Mouse (Mus musculus) induced T-regulatory cell, adult 2 months (primary cell): ENCODE results near the gene Cep295nl.
"Not testable (repeated sequence)": the region's sequence is repeated elsewhere in the genome, so short reads cannot be mapped to it uniquely, and the experiment has no call there.

ENCODE experiments used
- DNase-seq: peaks from one replicate; pipeline ENCODE4 v3.0.0-alpha.2; 2012; ENCODE audit warnings: low read depth

The Cep295nl gene

GRCm38 (mm10) chr11:118321500-118321899, 20.8 kb downstream of the Cep295nl start:
- no peak for DNase-seq

- peak; percentile 82 for DNase-seq
Observed at GRCm38 (mm10) chr11:118318678-118319077, 23.6 kb downstream of the Cep295nl start.

GRCm38 (mm10) chr11:118317129-118317528, 25.2 kb downstream of the Cep295nl start:
- DNase-seq = peak; percentile 80

GRCm38 (mm10) chr11:118316231-118316806, 26.0 kb downstream of the Cep295nl start:
- no peak for DNase-seq

- DNase-seq = no peak
Observed at GRCm38 (mm10) chr11:118312132-118312723, 30.1 kb downstream of the Cep295nl start.

- DNase-seq = not testable (repeated sequence)
Observed at GRCm38 (mm10) chr11:118307962-118308361, 34.3 kb downstream of the Cep295nl start.

- DNase-seq = not testable (repeated sequence)
Observed at GRCm38 (mm10) chr11:118303959-118304358, 38.3 kb downstream of the Cep295nl start.

GRCm38 (mm10) chr11:118298810-118299209, 43.5 kb downstream of the Cep295nl start:
- DNase-seq = no peak

GRCm38 (mm10) chr11:118297967-118298366, 44.3 kb downstream of the Cep295nl start:
- peak; percentile 43 for DNase-seq

GRCm38 (mm10) chr11:118295026-118295425, 47.3 kb downstream of the Cep295nl start:
- no peak for DNase-seq

GRCm38 (mm10) chr11:118292671-118293070, 49.6 kb downstream of the Cep295nl start:
- no peak for DNase-seq

- peak; percentile 100 for DNase-seq
Observed at GRCm38 (mm10) chr11:118289999-118290889, 52.1 kb downstream of the Cep295nl start, which contains the start of gene Usp36. Gene Usp36, minus strand, starts transcription at chr11:118290244.

GRCm38 (mm10) chr11:118289562-118289961, 52.7 kb downstream of the Cep295nl start:
- no peak for DNase-seq

- peak; percentile 75 for DNase-seq
Observed at GRCm38 (mm10) chr11:118289037-118289511, 53.2 kb downstream of the Cep295nl start.

- no peak for DNase-seq
Observed at GRCm38 (mm10) chr11:118287573-118287972, 54.7 kb downstream of the Cep295nl start.

- no peak for DNase-seq
Observed at GRCm38 (mm10) chr11:118286434-118286833, 55.9 kb downstream of the Cep295nl start.

GRCm38 (mm10) chr11:118285791-118286190, 56.5 kb downstream of the Cep295nl start:
- DNase-seq = no peak
